Mouse (Mus musculus) kidney, postnatal 25 days (tissue): ENCODE results near the gene Zdhhc19.
A peak's percentile ranks its signal among the peaks of the same experiment; 100 is the strongest.

Experiments
- DNase-seq, 2 experiments: peaks; one replicate each; pipeline ENCODE4 v3.0.0; 2021; ENCODE audit warnings: mixed read lengths in 2 of 2

The Zdhhc19 gene

GRCm38 (mm10) chr16:32495965-32496364 is at the start of gene Zdhhc19:
Gene Zdhhc19 (plus strand): TSS chr16:32496265.
- DNase-seq: no peak

- DNase-seq: no peak
Measured at GRCm38 (mm10) chr16:32446563-32447138, 49.4 kb upstream of the Zdhhc19 start.

DNA sequence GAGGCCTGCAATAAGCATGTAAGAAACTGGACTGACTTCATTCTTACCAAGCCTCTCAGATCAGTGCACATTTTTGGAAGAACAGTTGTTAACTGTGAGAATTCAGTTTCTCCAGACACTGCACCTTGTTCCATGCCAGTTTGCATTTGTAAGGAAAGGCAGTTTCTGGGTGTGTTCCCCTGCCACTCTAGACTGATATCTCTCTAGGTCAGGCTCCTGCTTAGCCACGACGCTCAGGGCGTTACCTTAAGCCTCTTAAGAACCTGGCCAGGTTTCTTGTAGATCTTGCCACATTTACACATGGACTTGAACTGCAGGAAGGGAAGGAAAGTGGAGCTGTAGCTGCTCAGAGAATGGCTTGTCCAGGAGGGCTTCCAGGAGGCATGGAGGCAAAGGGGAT is 46.4 kb upstream of the Zdhhc19 start:
- DNase-seq: no peak

- no peak for DNase-seq
Measured at GRCm38 (mm10) chr16:32450133-32450532, 45.9 kb upstream of the Zdhhc19 start.

- DNase-seq: no peak
Measured at GRCm38 (mm10) chr16:32453102-32453501, 43.0 kb upstream of the Zdhhc19 start.

- DNase-seq: no peak
Measured at GRCm38 (mm10) chr16:32454646-32455045, 41.4 kb upstream of the Zdhhc19 start.

- DNase-seq: no peak
Measured at GRCm38 (mm10) chr16:32456086-32456485, 40.0 kb upstream of the Zdhhc19 start.

DNA sequence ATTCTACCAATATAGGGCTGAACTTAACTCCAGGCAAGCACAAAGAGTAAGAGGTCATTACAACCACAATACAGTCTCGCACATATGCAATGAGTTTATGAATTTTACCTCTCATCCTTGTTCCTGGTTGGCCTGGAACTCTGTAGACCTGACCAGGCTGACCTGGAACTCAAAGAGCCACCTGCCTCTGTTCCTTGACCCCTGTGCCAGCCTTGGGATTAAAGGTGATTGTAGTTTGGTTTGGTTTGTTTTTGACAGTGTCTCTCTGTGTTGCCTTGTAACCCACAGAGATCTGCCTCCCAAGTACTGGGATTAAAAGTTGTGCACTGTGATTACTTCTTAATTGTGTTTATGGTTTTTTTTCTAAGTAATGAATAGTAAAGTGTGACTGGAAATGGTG is 39.3 kb upstream of the Zdhhc19 start:
- no peak for DNase-seq

DNA sequence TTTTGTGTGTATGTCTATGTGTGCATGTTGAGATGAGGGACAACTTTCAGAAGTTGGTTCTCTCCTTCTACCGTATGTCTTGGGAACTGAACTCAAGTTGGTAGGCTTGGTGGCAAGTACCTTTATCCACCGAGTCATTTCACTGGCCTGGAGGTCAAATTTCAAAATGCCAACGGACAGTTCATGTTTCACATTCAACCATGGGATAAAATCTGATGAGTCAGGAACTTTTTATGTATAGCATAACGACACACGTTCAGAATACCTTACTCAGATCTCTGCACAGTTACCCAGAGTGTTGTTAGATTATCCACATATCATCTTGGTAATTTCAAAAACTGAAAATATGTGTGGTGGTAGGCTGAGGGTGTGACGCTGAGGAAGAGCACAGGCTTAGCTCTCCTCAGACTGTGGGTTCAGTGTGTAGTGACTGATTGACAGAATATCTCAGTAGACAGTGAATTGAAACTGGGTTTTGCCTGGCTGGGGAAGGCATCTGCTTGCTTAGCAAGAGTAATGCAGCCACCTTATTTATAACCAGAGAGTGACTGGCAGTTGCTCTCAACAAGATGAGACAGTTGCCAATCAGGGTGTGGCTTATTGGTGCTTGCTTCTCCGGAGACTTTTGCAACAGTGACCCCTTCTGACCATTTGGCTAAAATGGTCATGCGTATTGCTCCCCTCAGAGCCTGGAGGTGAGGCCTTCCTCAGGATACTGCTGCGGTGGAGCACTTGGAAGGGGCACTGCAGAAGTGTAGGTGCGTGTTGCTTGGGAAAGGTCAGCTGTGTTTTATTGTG is 38.3 kb upstream of the Zdhhc19 start:
- peak; percentile 82 to 83 for DNase-seq

DNA sequence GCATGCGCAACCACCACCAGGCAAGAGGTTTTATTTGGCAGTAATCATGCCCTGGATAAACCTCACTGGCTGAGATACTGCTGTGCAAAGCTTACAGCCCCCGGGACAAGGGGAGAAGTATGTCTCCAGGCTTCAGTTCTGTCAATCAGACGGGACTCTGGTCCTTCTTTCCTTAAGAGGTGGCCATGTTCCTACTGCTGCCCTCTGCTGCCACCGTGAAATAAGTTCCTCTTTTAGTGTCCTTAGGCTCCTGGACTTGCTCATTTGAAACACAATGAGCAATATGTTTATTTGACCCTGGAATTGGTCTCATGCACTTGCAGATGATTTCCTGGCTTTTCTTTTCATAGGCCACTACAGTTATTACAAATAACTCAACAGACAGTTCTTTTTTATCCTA is 35.5 kb upstream of the Zdhhc19 start:
- peak in 1 of 2 experiments; percentile 11 for DNase-seq

- DNase-seq: no peak
Measured at GRCm38 (mm10) chr16:32461713-32462112, 34.4 kb upstream of the Zdhhc19 start.

- no peak for DNase-seq
Measured at GRCm38 (mm10) chr16:32462950-32463349, 33.1 kb upstream of the Zdhhc19 start.

- no peak for DNase-seq
Measured at GRCm38 (mm10) chr16:32463426-32463825, 32.6 kb upstream of the Zdhhc19 start.

DNA sequence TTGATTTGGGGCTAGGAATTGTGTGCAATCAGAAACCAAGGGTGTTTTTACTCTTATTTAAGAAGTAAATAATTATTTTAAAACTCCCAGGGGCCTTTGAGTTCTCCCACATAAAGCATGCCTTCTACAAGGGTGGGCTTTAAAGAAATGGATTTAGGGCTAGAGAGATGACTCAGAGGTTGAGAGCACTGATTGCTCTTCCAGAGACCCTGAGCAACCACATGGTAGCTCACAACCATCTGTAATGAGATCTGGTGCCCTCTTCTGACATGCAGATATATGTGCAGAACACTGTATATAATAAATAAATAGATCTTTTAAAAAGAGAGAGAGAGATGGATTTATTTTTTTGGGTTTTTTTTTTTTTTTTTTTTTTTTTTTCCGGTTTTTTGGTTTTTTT is 31.2 kb upstream of the Zdhhc19 start:
- no peak for DNase-seq

- DNase-seq: no peak
Measured at GRCm38 (mm10) chr16:32468488-32468887, 27.6 kb upstream of the Zdhhc19 start.

DNA sequence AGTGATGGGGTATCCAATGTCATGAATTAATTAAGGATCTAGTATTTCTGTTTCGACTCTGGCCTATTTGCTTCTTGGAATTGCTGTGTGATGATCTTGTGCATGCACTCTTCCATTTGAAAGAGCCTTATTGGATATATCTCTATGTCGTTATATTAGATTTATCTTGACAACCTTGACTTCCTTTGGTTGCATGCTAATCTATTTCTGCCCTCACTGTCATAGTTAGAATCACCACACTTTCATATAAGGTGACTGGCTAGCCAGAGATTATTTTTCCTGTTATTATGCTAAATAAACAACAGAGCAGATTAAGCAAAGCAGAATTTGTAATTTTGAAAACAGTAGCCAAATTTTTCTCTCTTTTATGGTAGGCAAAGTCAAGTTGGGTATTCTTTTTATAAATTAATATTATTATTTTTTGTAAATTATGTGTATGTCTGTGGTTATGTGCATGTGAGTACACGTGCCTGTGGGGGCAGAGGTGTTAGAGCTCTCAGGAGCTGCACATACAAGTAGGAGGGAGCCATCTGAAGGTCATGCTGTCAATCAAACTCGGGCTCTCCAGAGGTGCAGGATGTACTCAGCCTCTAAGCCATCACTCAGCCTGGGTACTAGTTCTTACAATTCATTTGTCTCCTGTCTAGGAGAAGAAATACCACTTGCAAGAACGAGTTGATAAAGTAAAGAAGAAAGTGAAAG is 26.5 kb upstream of the Zdhhc19 start:
- no peak for DNase-seq

GRCm38 (mm10) chr16:32472276-32473015 is 23.6 kb upstream of the Zdhhc19 start:
- DNase-seq: peak; percentile 32 to 63

- no peak for DNase-seq
Measured at GRCm38 (mm10) chr16:32477315-32477714, 18.8 kb upstream of the Zdhhc19 start.

DNA sequence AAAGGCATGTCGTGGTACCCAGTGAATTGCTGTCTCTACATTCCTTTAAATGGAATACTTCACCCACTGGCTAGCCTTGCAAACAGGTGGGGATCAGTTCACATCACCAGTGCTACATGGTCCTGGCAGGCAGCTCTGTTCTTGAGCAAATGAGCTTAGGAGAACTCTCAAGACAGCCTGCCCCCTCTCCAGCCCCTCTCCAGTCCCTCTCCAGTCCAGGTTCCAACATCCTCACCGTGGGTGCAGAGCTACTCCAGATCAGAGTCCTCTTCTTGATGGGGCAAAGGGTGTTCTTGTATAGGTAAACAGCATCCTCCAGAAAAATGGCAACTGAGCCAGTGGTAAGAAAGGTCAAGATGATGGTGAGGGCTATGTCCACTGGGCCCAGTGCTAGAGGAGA is 16.6 kb upstream of the Zdhhc19 start:
- DNase-seq: no peak

DNA sequence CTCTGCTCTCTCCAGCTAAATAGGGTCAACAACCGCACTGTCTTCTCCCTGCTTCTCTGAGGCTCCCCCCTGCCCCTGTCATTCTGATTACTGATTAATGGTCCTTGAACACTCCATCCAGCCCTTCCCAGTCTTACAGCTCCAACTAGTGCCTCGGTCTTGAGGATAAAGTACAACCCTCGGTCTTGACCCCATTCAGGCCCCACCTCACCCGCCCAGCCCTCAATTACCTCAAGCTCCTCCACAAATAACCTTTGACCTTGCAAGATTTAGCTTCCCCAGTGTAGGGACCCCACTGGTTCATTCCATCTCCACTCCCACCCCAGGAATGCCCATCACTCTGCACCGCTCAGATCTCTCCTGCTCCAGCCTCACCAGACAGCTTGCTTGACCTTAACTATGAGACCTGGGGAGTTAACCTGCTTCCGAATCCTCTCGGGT is 11.6 kb upstream of the Zdhhc19 start:
- peak; percentile 62 to 88 for DNase-seq

- no peak for DNase-seq
Measured at GRCm38 (mm10) chr16:32485209-32485608, 10.9 kb upstream of the Zdhhc19 start.

DNA sequence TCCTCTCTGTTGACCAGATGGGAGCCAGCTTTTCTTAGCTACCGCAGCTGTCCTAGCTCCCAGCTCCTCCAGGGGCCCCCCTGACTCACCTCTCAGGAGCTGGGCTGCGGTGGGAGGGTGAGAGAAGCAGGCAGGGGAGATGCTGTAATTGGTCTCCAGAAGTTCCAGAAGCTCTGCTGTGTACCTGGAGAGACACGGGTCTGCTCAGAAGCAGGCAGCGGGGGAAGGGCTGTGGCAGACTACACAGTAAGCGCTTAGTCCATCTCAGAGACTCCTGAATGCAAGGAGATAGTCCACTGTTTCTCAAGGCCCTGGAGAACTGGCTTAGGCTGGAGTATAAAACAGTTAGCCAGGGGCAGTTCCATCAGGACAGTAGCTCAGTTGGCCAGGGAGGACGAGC is 10.0 kb upstream of the Zdhhc19 start:
- peak in 1 of 2 experiments; percentile 23 for DNase-seq
